Mouse (Mus musculus) heart, adult 2 months (tissue): ENCODE data around the gene Aebp2.

Source experiments
- CTCF ChIP-seq: fragments of 200-600 bp; IDR thresholded peaks from 2 replicates; pipeline ENCODE4 v1.8.1; 2022; ENCODE audit warnings: antibody characterized with exemption, mild to moderate bottlenecking, moderate library complexity
- EP300 ChIP-seq: fragments of 200-500 bp; IDR thresholded peaks from 2 replicates; pipeline ENCODE4 v1.6.1; 2011; ENCODE audit warnings: low read depth, low read length, control low read depth; ENCODE audit not compliant: insufficient read depth

GRCm38 (mm10) chr6:140636290-140636689 lies 13.8 kb downstream of the Aebp2 start:
- no peak for TF ChIP-seq EP300
- no peak for TF ChIP-seq CTCF
